Mouse (Mus musculus) lung, adult 18-20 months (tissue): ENCODE data around the gene Asap3.

Experiments used
- DNase-seq, 2 experiments: peaks; one replicate each; pipeline ENCODE4 v3.0.0; 2022; ENCODE audit warnings: mixed read lengths in 2 of 2

Gene Asap3

DNA sequence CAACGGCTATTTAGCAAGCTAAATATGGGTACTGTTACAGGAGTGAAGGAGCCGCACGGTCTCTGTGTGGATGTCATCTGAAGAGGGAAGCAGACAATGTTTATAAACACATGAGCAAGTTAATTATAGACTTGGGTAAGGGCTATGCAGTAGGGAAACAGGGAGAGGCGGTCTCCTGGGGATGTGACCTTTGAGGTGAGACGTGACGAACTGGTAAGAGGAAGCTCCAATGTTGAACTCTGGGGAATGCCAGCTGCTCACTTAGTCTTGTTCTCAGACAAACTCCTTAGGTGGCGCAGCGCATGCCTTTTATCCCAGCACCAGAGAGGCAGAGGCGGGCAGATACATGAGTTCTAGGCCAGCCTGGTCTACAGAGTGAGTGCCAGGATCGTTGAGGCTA is 55.7 kb downstream of the Asap3 start:
- DNase-seq = no peak

DNA sequence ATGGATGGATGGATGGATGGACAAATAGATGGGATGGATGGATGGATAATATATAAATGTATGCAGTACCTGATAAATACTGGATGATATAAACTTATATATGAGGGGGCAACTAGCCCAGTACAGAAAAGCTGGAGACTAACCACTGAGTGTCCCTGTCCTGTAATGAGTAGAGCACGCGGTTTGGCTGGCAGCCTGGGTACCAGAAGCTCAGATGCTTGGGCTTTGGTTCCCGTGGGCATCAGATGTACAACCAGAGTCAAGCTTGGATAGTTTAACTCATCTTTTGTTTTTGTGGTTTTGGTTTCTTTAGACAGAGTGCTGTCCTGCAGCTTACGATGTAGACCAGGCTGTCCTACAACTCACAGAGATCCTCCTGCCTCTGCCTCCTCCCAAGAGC is 57.4 kb downstream of the Asap3 start:
- DNase-seq = no peak

DNA sequence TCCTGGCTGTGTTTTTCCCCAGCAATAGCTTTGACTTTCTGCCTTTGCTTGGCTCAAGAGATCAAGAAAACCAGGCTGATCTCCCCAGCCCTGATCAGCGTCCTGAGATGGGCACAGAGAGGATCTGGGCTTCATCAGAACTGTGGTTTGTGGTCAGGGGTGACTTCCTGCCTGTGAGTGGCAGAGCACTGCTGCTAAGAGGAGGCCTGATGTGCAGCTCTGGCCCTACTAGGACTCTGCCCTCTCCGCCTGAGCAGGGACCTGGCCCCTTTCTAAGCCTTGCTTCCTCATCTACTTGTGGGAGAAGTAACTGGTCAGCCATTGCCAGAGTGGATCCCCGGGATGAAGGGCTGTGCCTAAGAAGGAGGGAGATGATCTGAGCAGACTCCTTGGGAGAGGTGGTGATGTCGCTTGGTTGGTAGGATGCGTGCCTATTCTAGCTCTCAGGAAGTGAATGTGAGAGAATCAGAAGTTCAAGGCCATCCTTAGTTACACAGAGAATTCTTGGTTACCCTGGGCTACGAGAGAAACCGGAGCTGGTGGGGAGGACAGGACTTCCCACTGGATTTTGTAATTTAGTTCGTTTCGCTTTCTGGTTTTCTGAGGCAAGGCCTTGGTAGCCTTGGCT is 60.7 kb downstream of the Asap3 start:
- peak in 1 of 2 experiments; percentile 21 for DNase-seq

DNA sequence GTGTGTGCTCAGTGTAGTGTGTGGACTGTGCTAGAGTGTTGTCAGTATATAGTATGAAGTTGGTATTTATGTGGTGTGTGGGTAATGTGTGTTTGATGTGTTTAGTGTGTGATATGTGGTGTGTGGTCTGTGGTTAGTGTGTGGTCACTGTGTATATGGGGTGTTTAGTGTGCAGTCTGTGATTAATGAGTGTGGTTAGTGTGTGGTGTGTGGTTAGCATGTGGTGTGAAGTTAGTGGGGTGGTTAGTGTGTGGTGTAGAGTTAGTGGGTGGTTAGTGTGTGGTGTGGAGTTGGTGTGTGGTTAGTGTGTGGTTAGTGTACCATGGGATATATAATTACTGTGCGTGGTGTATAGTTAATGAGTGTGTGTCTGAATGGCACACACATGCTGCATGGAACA is 62.7 kb downstream of the Asap3 start:
- DNase-seq = no peak

DNA sequence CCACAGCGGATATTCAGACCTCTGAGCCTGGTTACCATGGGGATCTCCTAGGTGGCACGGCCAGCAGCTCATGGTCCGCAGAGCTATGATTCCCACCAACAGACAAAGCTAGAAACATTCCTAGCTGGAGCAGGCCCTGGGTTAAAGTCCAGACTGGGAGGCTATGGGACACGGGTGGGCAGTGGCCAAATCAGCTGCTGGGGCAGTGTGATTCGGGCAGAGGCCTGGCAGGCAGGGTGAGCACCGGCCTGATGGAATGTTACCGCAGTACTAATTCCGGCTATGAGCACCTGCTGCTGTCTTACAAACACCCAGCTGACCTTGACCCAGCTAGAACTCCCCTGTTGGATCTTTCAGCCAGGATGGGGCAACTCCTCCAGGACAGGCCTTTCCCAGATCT is 64.5 kb downstream of the Asap3 start:
- no peak for DNase-seq

DNA sequence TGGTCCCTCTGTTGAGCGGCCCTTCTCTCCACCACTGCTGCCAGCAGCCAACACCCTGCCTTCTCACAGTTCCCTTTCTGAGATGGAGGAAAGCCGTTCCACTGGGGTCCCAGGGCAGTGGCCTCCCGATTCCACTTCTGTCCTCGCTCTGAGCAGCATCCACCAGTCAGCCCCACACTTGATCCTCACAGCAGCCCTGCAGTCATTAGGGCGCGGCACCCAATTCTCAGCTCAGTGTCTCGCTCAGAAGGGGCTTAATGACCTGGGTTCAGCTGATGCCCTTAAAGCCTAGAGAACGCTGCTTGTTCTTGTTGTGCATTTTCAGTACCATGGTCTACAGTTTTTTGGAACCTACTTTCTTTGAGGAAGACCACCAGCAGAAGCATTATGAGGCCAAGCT is 74.9 kb downstream of the Asap3 start:
- DNase-seq = no peak

DNA sequence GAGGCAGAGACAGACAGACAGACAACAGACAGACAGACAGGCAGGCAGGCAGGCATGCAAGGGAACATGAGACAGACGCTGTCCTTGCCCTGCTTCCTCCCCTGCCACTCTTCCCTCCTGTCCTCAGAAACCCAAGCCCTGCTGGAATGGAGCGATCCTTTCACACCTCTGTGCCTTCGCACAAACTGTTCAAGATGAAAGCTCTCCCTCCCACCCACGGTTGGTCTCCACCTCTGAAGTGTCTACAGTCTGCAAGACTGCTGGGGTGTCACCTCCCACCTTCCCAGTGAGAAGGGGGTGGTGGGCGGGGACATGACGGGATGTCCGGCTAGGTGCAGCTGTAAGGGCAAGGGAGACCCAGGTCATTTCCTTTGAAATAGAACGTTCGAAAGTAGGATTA is 75.4 kb downstream of the Asap3 start:
- no peak for DNase-seq

DNA sequence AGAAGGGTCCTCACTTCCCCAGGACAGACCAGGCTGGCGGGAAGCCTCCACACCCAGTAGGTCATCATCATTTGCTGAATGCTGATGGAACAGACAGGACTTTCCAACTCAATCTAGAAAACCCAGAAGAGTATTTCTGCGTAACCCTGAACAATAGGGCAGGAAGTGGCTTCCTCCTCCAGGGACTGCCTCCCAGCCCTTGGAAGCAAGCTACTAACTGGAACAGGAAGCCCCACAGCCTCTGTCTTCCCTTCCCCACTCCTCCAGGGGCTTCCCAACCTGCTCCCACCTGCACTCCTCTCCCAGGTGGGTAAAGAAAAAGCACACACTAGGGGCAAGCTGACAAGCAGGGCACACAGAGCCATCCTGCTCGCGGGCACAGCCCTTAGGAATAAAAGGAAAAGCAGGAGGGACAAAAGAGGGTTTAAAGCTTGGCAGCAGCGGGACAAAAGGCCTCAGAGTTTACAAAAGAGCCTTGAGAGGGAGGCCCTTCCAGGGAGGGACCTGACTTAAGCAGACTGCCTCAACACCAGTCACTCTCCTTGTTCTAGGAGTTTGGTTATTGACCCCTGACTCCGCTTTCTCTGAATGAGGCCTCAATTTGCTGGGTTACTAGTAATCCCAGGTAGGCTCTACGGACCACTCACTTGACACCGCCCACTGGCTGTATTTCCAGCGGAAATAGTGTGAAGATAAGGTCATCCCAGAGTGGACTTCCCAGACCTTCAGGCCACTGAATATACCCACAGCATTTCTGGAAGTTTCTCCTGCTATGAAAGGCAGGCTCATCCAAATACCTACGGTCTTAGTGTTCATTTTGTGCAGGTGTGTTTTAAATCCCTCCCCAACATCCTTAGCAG is 76.7 kb downstream of the Asap3 start:
- peak; percentile 10 to 16 for DNase-seq

DNA sequence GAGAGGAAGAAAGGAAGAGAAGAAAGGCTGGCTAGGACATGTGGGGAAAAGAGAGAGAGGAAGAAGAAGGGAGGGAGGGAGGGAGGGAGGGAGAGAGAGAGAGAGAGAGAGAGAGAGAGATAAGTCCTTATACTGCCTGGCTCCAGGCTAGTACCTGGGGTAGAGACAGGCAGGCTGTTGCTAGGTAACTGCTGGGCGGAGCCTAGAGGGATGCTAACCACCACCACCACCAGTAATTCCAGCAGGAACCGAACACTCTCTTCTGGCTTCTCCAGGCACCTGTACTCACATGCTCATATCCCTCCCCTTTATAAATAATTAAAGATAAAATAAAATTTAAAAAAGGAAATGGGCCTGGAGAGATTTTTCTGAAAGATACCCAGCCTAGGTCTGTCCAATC is 77.6 kb downstream of the Asap3 start:
- DNase-seq = no peak

DNA sequence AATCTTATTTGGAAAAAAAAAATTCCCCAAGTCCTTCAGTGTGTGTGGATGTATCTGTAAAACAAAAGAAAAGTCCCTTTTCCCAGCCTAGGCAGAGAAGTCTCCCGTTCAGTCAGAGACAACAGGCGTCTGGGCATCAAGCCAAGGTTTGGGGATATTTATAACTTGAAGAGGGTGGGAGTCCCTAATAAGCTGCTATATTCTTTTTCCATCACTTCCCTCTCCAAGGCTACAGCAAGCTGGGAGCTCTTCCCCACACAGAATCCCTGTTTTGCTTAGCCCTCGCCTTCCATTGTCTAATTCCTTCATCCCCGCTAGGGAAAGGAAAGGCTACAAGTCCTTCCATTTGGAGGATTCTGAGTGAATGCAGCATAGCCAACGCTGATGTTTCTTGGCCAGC is 78.3 kb downstream of the Asap3 start, which contains the start of gene Zfp46:
Gene Zfp46 (plus strand): TSS at position 229 of the 400 bp plus-strand sequence.
- DNase-seq = peak; percentile 66 to 82

DNA sequence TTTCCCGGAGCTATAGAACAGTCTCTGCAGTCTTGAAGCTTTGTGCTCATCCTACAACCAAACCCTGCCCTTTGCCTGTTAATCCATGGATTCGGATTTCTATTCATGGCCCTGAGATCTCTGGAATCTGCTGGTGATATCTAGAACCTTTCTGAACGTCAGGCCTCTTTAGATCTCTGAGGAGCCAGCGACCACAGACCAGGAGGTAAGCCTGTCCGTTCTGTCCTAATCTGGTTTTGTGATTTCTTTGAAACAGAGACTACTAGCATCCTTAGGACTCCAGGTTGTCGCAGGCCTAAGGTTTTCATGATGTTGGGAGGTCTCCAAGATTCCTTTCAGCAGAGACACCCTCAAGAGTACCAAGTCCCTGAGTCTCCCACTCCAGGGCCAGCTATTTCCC is 78.7 kb downstream of the Asap3 start:
- DNase-seq = peak in 1 of 2 experiments; percentile 13

DNA sequence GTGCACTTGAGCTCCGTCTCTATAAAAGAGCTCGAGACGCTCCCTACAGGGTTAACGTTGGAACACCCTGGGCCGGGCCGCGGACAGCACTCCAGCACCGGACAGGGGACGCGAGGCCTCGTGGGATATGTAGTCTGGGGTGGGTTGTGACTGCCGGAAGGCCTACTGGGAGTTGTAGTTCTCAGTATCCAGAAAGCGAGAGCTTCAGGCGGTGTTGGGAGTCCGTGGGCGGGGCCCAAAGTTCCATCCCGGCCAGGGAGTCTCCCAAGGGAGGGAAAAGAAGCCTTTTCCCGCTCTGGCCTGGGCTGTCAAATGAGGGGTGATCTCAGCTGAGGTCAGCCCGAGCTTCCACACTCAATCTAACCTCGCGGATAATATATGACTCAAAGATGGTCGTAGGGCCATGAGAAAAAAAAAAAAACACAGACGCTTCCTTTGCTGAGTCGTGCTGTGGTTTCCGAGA is 79.2 kb downstream of the Asap3 start:
- peak; percentile 97 to 98 for DNase-seq

DNA sequence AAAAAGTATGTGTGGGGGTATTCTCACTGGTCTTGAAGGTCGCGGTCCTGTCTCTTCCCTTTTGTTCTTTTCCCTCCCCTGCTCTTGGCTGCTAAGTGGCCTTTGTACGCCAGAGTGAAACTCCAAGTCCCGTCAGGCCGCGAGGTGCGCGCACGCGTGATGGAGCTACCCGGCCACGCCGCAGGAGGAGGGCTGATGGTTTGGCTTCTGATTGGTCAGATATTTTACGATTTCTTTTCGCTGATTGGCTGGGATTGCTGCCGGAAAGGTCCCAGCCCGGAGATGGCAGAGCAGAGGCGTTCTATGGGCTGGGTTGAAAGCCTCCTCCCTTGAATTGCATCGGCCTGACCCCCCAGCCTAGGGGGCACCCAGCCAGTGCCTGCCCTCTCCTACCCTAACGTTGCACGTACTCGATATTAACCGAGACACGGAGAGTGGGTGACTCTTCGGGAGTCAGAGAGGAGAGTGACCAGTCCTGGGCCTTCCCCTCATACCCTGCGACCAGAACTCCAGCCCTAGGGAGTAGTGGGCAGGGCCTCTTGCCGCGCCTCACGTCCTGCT is 79.7 kb downstream of the Asap3 start:
- peak; percentile 98 for DNase-seq

DNA sequence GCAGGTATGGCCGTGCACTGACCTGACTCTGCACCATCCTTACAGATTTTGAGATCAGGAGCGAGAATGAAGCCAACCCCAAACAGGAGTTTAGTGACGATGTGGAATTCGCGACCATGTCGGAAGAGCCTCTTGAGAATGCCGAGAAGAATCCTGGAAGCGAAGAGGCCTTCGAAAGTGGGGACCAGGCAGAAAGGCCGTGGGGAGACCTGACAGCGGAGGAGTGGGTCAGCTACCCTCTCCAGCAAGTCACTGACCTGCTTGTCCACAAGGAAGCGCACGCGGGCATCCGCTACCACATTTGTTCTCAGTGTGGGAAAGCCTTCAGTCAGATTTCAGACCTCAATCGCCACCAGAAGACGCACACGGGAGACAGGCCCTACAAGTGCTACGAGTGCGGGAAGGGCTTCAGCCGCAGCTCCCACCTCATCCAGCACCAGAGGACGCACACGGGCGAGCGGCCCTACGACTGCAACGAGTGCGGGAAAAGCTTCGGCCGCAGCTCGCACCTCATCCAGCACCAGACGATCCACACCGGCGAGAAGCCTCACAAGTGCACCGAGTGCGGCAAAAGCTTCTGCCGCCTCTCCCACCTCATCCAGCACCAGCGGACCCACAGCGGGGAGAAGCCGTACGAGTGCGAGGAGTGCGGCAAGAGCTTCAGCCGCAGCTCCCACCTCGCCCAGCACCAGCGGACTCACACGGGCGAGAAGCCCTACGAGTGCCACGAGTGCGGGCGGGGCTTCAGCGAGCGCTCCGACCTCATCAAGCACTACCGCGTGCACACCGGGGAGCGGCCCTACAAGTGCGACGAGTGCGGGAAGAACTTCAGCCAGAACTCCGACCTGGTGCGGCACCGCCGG is 84.0 kb downstream of the Asap3 start:
- no peak for DNase-seq

DNA sequence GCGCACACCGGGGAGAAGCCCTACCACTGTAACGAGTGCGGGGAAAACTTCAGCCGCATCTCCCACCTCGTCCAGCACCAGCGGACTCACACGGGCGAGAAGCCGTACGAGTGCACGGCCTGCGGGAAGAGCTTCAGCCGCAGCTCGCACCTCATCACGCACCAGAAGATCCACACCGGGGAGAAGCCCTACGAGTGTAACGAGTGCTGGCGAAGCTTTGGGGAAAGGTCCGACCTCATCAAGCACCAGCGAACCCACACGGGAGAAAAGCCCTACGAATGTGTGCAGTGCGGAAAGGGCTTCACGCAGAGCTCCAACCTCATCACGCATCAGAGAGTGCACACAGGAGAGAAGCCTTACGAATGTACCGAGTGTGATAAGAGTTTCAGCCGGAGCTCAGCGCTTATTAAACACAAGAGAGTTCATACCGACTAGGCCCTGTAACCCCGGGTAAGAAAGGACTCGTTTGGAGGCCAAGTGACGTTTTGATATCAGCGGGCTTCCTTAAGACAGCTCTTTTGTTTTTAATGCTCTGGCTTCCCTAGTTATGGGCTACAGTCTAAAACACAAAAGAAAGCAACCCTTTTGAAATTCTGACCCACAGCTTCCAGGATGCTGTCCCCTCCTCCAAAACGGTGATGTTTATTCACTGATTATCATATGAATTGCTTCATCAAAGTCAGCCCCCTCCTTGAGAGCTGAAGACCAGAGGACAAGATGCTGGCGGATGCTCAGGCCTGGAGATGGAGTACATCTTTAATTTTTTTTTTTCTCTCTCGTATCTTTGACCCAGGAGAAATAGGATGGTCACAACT is 84.8 kb downstream of the Asap3 start:
- no peak for DNase-seq

DNA sequence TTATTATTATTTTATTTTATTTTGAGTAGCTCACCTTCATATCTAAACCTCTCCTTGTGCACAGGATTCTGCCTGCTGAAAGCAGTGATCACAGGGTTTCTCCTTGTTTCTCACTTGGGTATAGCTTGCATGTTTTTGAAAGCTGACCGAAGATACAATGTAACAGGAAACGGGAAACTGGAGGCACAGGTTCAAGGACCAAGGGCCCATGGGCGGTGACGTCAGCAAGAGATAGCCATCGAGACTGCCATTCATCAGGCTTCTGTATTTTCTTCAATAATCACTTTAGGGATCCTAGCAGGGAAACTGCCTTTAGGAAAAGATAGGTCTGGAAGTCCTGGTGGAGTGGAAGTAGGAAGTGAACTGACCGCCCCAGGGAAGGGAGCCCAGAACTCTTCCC is 85.5 kb downstream of the Asap3 start:
- no peak for DNase-seq
